Mouse (Mus musculus) intestine, postnatal 0 days (tissue): ENCODE data around the gene Des. TPM values are rescaled to one million over a fixed set of nuclear protein-coding genes. Genes with fewer than 3 reads are reported as not detected.
A peak's percentile ranks its signal among the peaks of the same experiment; 100 is the strongest.

Source experiments
- ATAC-seq: fragments of 200-750 bp; cut with Nextera tagmentation; 2 replicates; pipeline ENCODE4 v1.8.0; 2017; ENCODE audit warnings: mild to moderate bottlenecking, moderate TSS enrichment, moderate library complexity
- H3K27ac ChIP-seq: fragments of 300-500 bp; sonication (generic); 2 replicates; pipeline ENCODE4 v1.5.1; 2014; ENCODE audit warnings: mild to moderate bottlenecking, low read depth, low read length, moderate library complexity
- H3K27me3 ChIP-seq: fragments of 300-500 bp; sonication (generic); replicated peaks from 2 replicates; pipeline ENCODE4 v1.6.1; 2014; ENCODE audit warnings: low read length, mixed read lengths; ENCODE audit not compliant: control insufficient read depth, insufficient read depth
- H3K36me3 ChIP-seq: fragments of 300-500 bp; sonication (generic); 2 replicates; pipeline ENCODE4 v1.6.1; 2014; ENCODE audit warnings: mild to moderate bottlenecking, moderate library complexity; ENCODE audit not compliant: control insufficient read depth, insufficient read depth
- H3K4me1 ChIP-seq: fragments of 300-500 bp; sonication (generic); replicated peaks from 2 replicates; pipeline ENCODE4 v1.6.1; 2014; ENCODE audit warnings: antibody characterized with exemption, low read length, mixed read lengths; ENCODE audit not compliant: control insufficient read depth, insufficient read depth
- H3K4me2 ChIP-seq: fragments of 300-500 bp; sonication (generic); replicated peaks from 2 replicates; pipeline ENCODE4 v1.6.1; 2014; ENCODE audit warnings: low read depth, mild to moderate bottlenecking, moderate library complexity
- H3K4me3 ChIP-seq: fragments of 300-500 bp; sonication (generic); 2 replicates; pipeline ENCODE4 v1.5.1; 2014; ENCODE audit warnings: low read depth, low read length
- H3K9ac ChIP-seq: fragments of 300-500 bp; sonication (generic); 2 replicates; pipeline ENCODE4 v1.6.1; 2014; ENCODE audit warnings: mild to moderate bottlenecking, low read depth, low read length
- H3K9me3 ChIP-seq: fragments of 300-500 bp; sonication (generic); 2 replicates; pipeline ENCODE4 v1.6.1; 2016; ENCODE audit warnings: mixed run types; ENCODE audit not compliant: control insufficient read depth
- CTCF ChIP-seq: sonication (generic); IDR thresholded peaks from 2 replicates; pipeline ENCODE4 v1.5.1; 2016; ENCODE audit warnings: low read depth, mild to moderate bottlenecking, control low read depth, antibody characterized with exemption, moderate library complexity
- WGBS: fragments of 180-500 bp; shearing (Covaris S2); extraction: QIAGEN DNeasy Blood & Tissue Kit; methylation state at CpG from one replicate; pipeline ENCODE4 v1.1.7; 2014; 5-methylcytosine and 5-hydroxymethylcytosine counted together
- polyA plus RNA-seq: library from polyadenylated mRNA; unstranded; fragments of >200 nt; fragmentation: Nextera tagmentation; extraction: Ambion mirVana; gene quantifications from 2 replicates; pipeline ENCODE4 v1.2.1, GENCODE M21; 2015

The Des gene
- polyA plus RNA-seq, 1 experiment from 2014 or later, result 233 TPM

- peak overlapping the region; percentile 60 for H3K27ac ChIP-seq
- H3K27me3 ChIP-seq, result 0 out of 2 replicates have a peak, but pooled peaks cover 8% of the 10 kb centered on the region
- no peak for TF ChIP-seq CTCF
- no peak overlapping the region for H3K9ac ChIP-seq
- H3K36me3 ChIP-seq, result no peaks in the 10 kb centered on the region
- ATAC-seq, result peak; percentile 71
- peak overlapping the region; percentile 30 for H3K4me2 ChIP-seq
- 28% methylated on average over 13 of the region's 13 CpGs for WGBS
- no peaks in the 10 kb centered on the region for H3K9me3 ChIP-seq
- H3K4me3 ChIP-seq, result no peak overlapping the region
- H3K4me1 ChIP-seq, result no peaks in the 10 kb centered on the region
Observed at GRCm38 (mm10) chr1:75369984-75370660, 10.0 kb downstream of the Des start.

DNA sequence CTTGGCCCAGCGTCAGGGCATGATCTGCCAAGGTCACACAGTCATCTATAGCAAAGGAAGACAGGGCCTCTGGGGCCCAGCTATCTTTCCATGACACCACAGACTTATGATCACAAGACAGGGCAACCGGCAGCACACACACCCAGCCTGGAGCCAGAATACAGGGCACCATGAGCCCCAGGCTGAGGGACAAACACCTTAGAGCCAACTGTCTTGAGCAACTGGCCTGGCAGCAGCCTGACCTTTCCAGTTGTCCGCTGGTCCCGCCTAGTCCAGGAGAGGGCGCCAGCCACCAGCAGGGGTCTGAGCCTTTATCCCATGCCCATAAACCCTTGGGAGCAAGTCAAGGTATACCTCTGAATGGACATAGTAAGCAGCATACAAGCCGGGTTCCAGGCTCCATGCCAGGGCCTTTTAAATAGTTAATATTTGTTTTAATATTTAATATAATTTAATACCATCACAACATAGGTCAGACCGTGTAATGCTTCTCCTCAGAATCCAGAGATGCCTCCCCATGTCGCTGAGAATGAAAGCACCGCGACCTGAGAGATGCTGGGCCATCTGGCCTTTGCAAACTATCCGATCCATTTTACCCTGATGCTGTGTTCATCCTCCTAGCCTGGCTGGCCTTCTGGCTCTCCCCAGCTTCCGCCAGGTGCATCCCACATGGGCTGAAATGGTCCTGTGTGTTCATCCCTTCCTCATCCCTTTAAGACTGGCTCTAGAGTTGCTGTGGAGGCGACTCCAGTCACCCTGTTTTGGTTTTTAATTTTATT lies 11.4 kb downstream of the Des start:
- Histone ChIP-seq H3K27me3 (peaks cover 13% of the 10 kb centered on the region; the same call in 1 of the 2 replicates), H3K27ac (no peak overlapping the region), H3K4me1 (no peaks in the 10 kb centered on the region), H3K9ac (no peak overlapping the region), H3K4me3 (no peak overlapping the region), H3K9me3 (no peaks in the 10 kb centered on the region), H3K36me3 (no peaks in the 10 kb centered on the region), H3K4me2 (no peak overlapping the region)
- peak; percentile 83 for TF ChIP-seq CTCF
- peak; percentile 12; the same call in 1 of the 2 replicates for ATAC-seq
- 56% methylated on average over 13 of the region's 13 CpGs for WGBS

- no peak for TF ChIP-seq CTCF
- WGBS, result 82% methylated on average over 3 of the region's 3 CpGs
- Histone ChIP-seq H3K4me2 (no peak overlapping the region), H3K4me1 (no peaks in the 10 kb centered on the region), H3K9me3 (no peaks in the 10 kb centered on the region), H3K9ac (no peak overlapping the region), H3K36me3 (no peaks in the 10 kb centered on the region), H3K27me3 (peaks cover 13% of the 10 kb centered on the region; the same call in 1 of the 2 replicates), H3K27ac (no peak overlapping the region), H3K4me3 (no peak overlapping the region)
- ATAC-seq, result no peak
Observed at GRCm38 (mm10) chr1:75372450-75372849, 12.3 kb downstream of the Des start.

- H3K4me1 ChIP-seq, result no peaks in the 10 kb centered on the region
- no peak for ATAC-seq
- H3K9ac ChIP-seq, result no peak overlapping the region
- peaks cover 13% of the 10 kb centered on the region; the same call in 1 of the 2 replicates for H3K27me3 ChIP-seq
- no peaks in the 10 kb centered on the region for H3K36me3 ChIP-seq
- no peak overlapping the region for H3K27ac ChIP-seq
- WGBS, result 75% methylated on average over 3 of the region's 3 CpGs
- H3K4me2 ChIP-seq, result no peak overlapping the region
- H3K9me3 ChIP-seq, result no peaks in the 10 kb centered on the region
- H3K4me3 ChIP-seq, result no peak overlapping the region
- TF ChIP-seq CTCF, result no peak
Observed at GRCm38 (mm10) chr1:75373276-75373675, 13.1 kb downstream of the Des start.

- Histone ChIP-seq H3K4me3 (no peak within 1 kb of the TSS), H3K9ac (no peak within 1 kb of the TSS), H3K27ac (no peak within 1 kb of the TSS), H3K27me3 (peaks cover 13% of the 10 kb centered on the region; the same call in 1 of the 2 replicates), H3K4me2 (peak within 1 kb of the TSS; percentile 24; the same call in 1 of the 2 replicates), H3K36me3 (no peaks in the 10 kb centered on the region), H3K9me3 (no peaks in the 10 kb centered on the region), H3K4me1 (no peaks in the 10 kb centered on the region)
- 27% methylated on average over 57 of the region's 57 CpGs for WGBS
- no peak for TF ChIP-seq CTCF
- ATAC-seq, result no peak
Observed at GRCm38 (mm10) chr1:75374950-75375936, 15.1 kb downstream of the Des start, which contains the start of gene Speg. Speg (plus strand) TSS chr1:75375297.
